Mouse (Mus musculus): ENCODE data around the gene Olfr1535. TPM values are rescaled to one million over a fixed set of nuclear protein-coding genes. Genes with fewer than 3 reads are reported as not detected.

Olfr1535 gene
- polyA plus RNA-seq (2012; rRNA removed), result not detected in 2 replicates

GRCm38 (mm10) chr13:21559793-21560192 lies at the start of gene Olfr1535:
Olfr1535 (minus strand) TSS chr13:21559893.

GRCm38 (mm10) chr13:21581659-21582058 lies 22.0 kb upstream of the Olfr1535 start, which contains the start of gene Olfr1364:
Olfr1364 (minus strand) TSS chr13:21581759.

DNA sequence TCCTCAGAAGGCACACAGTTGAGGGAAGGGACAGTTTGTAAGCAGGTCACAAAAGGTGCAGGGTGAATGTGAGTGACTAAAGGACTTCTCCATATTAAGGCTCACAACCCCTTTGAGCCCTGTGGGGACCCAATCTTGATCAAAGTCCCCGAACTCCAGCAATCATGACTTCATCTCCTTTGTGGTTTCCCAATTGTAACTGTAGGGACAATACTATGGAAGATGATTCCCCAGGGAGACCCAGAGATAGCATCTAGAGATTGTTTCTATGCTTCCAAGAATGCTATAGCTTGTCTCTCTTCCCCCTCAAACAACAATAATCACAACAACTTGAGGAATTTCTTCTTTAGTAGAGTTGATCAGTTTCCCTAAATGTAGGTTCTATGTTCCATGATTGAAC lies 17.0 kb downstream of the Olfr1535 start, which contains the start of gene Olfr1366:
Olfr1366 (minus strand) TSS at position 101 of the 400 bp plus-strand sequence.

DNA sequence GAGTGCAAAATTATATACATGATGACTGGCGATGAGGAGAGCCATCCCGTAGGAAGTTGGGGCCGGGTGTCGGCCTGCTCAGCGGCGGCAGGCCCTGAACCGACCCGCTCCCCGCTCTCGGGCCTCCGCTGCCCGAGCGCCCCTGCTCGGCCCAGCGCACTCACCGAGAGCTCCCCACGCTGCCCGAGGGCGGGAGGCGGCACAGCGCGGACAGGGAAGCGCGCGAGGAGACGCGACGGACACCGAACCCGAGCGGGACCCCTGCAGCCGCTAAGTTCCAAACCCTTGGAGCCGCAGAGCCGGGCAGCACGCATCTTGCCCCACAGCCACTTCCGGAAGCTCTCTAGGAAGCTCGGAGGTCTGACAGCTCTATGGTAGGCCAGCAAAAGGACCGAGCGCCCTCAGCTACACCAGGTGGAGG lies 28.9 kb downstream of the Olfr1535 start, which contains the start of gene Zkscan8:
Zkscan8 (minus strand) TSS at position 340 of the 421 bp plus-strand sequence.

Other genes starting within 250 kb of the Olfr1535 start
- gene Gpx6, start 247.8 kb downstream of the Olfr1535 start, polyA plus RNA-seq (2012; rRNA removed), result not detected in 2 replicates
- gene Olfr1367, start 213.0 kb downstream of the Olfr1535 start, polyA plus RNA-seq (2012; rRNA removed), result not detected in 2 replicates
- gene Zscan12, start 197.1 kb downstream of the Olfr1535 start, polyA plus RNA-seq (2012; rRNA removed), result 10.3 and 11.3 TPM in 2 replicates
- gene Zkscan3, start 157.1 kb downstream of the Olfr1535 start, polyA plus RNA-seq (2012; rRNA removed), result 74.8 and 89.9 TPM in 2 replicates
- 4.3 and 4.4 TPM in 2 replicates for gene Pgbd1, start 118.8 kb downstream of the Olfr1535 start, polyA plus RNA-seq (2012; rRNA removed)
- gene Zscan26, start 106.2 kb downstream of the Olfr1535 start, polyA plus RNA-seq (2012; rRNA removed), result 38.9 and 40.7 TPM in 2 replicates
- 0.96 and 0.98 TPM in 2 replicates for gene Nkapl, start 91.4 kb downstream of the Olfr1535 start, polyA plus RNA-seq (2012; rRNA removed)
- gene Zkscan4, start 81.0 kb downstream of the Olfr1535 start, polyA plus RNA-seq (2012; rRNA removed), result 5.1 and 5.3 TPM in 2 replicates
- gene Gm10065, start 80.5 kb downstream of the Olfr1535 start, polyA plus RNA-seq (2012; rRNA removed), result not detected in 2 replicates
- gene AK157302, start 64.7 kb downstream of the Olfr1535 start, polyA plus RNA-seq (2012; rRNA removed), result 0.29 and 0.33 TPM in 2 replicates
- gene Gm11273, start 58.5 kb downstream of the Olfr1535 start, polyA plus RNA-seq (2012; rRNA removed), result 4.1 and 4.4 TPM in 2 replicates
- 10.2 and 11.0 TPM in 2 replicates for gene Zkscan8, start 28.8 kb downstream of the Olfr1535 start, polyA plus RNA-seq (2012; rRNA removed)
- not detected in 2 replicates for gene Olfr1366, start 17.1 kb downstream of the Olfr1535 start, polyA plus RNA-seq (2012; rRNA removed)
- gene Olfr1364, start 21.9 kb upstream of the Olfr1535 start, polyA plus RNA-seq (2012; rRNA removed), result not detected in 2 replicates
- not detected in 2 replicates for gene Olfr1362, start 54.1 kb upstream of the Olfr1535 start, polyA plus RNA-seq (2012; rRNA removed)
- gene Olfr11, start 82.6 kb upstream of the Olfr1535 start, polyA plus RNA-seq (2012; rRNA removed), result not detected in 2 replicates
- gene Olfr1361, start 103.5 kb upstream of the Olfr1535 start, polyA plus RNA-seq (2012; rRNA removed), result not detected in 2 replicates
- gene Olfr1360, start 117.5 kb upstream of the Olfr1535 start, polyA plus RNA-seq (2012; rRNA removed), result not detected in 2 replicates
- gene Olfr1359, start 138.2 kb upstream of the Olfr1535 start, polyA plus RNA-seq (2012; rRNA removed), result not detected in 2 replicates
- gene Hist1h2bl, start 156.2 kb upstream of the Olfr1535 start, polyA plus RNA-seq (2012; rRNA removed), result 6.6 and 13.7 TPM in 2 replicates
- gene Hist1h2ai, start 156.5 kb upstream of the Olfr1535 start, polyA plus RNA-seq (2012; rRNA removed), result 11.5 and 14.4 TPM in 2 replicates
- gene Hist1h3h, start 157.8 kb upstream of the Olfr1535 start, polyA plus RNA-seq (2012; rRNA removed), result 23.9 and 36.2 TPM in 2 replicates
- 6.2 and 11.0 TPM in 2 replicates for gene Hist1h2bm, start 162.2 kb upstream of the Olfr1535 start, polyA plus RNA-seq (2012; rRNA removed)
- 11.4 and 17.3 TPM in 2 replicates for gene Hist1h4j, start 175.2 kb upstream of the Olfr1535 start, polyA plus RNA-seq (2012; rRNA removed)
- 23.8 and 36.9 TPM in 2 replicates for gene Hist1h4k, start 190.6 kb upstream of the Olfr1535 start, polyA plus RNA-seq (2012; rRNA removed)
- 18.5 and 25.0 TPM in 2 replicates for gene Hist1h2ak, start 193.9 kb upstream of the Olfr1535 start, polyA plus RNA-seq (2012; rRNA removed)
- 5.4 and 11.4 TPM in 2 replicates for gene Hist1h2bn, start 194.2 kb upstream of the Olfr1535 start, polyA plus RNA-seq (2012; rRNA removed)
- gene Hist1h1b, start 220.7 kb upstream of the Olfr1535 start, polyA plus RNA-seq (2012; rRNA removed), result 3.8 and 6.4 TPM in 2 replicates
- 22.6 and 39.5 TPM in 2 replicates for gene Hist1h3i, start 223.5 kb upstream of the Olfr1535 start, polyA plus RNA-seq (2012; rRNA removed)
- gene Hist1h2an, start 227.3 kb upstream of the Olfr1535 start, polyA plus RNA-seq (2012; rRNA removed), result 4.9 and 9.4 TPM in 2 replicates
- 1.1 and 1.5 TPM in 2 replicates for gene Hist1h2bp, start 227.6 kb upstream of the Olfr1535 start, polyA plus RNA-seq (2012; rRNA removed)

All from central nervous system, embryonic 14 days (tissue).